Mouse (Mus musculus) megakaryocyte, embryonic 14.5 days (primary cell): ENCODE results near the gene Gemin5. TPM values are rescaled to one million over a fixed set of nuclear protein-coding genes. Genes with fewer than 3 reads are reported as not detected.
"Not testable (repeated sequence)": the region's sequence is repeated elsewhere in the genome, so short reads cannot be mapped to it uniquely, and the experiment has no call there.

Experiments used
- H3K27me3 ChIP-seq: replicated peaks from 2 replicates; pipeline ENCODE3; 2012; ENCODE audit warnings: inconsistent platforms
- H3K36me3 ChIP-seq: replicated peaks from 2 replicates; pipeline ENCODE3; 2012; ENCODE audit warnings: low read length, inconsistent platforms, mixed read lengths
- H3K4me1 ChIP-seq: 2 replicates; pipeline ENCODE4 v1.6.1; 2012; ENCODE audit warnings: inconsistent platforms
- H3K4me3 ChIP-seq: replicated peaks from 2 replicates; pipeline ENCODE3; 2012; ENCODE audit warnings: moderate library complexity, mild to moderate bottlenecking, inconsistent platforms
- H3K9me3 ChIP-seq: 2 replicates; pipeline ENCODE4 v1.6.1; 2012; ENCODE audit warnings: inconsistent platforms
- FLI1 ChIP-seq: IDR thresholded peaks from 2 replicates; pipeline ENCODE4 v1.6.1; 2012; ENCODE audit warnings: low read length, inconsistent platforms, mixed read lengths
- GATA1 ChIP-seq: IDR thresholded peaks from 3 replicates; pipeline ENCODE4 v1.6.1; 2012; ENCODE audit warnings: mixed read lengths, low read length, inconsistent platforms, borderline replicate concordance
- polyA plus RNA-seq: library from polyadenylated mRNA; stranded (reverse); fragments of >175 nt; gene quantifications from 2 replicates; pipeline ENCODE4 v1.2.3, GENCODE M21; 2012; ENCODE audit warnings: low replicate concordance; ENCODE audit not compliant: insufficient read depth

Gemin5 gene
- polyA plus RNA-seq = 1.3 and 2.7 TPM in 2 replicates

GRCm38 (mm10) chr11:58168167-58168915 lies at the start of gene Gemin5:
Gene Gemin5, minus strand, starts transcription at chr11:58168539.
- H3K4me3 ChIP-seq = peak within 1 kb of the TSS; percentile 96
- no peaks in the 10 kb centered on the region for H3K27me3 ChIP-seq
- no peaks in the 10 kb centered on the region for H3K9me3 ChIP-seq
- peaks cover 42% of the 10 kb centered on the region for H3K36me3 ChIP-seq
- peaks cover 35% of the 10 kb centered on the region for H3K4me1 ChIP-seq
- TF ChIP-seq GATA1 (no peak), FLI1 (no peak)

DNA sequence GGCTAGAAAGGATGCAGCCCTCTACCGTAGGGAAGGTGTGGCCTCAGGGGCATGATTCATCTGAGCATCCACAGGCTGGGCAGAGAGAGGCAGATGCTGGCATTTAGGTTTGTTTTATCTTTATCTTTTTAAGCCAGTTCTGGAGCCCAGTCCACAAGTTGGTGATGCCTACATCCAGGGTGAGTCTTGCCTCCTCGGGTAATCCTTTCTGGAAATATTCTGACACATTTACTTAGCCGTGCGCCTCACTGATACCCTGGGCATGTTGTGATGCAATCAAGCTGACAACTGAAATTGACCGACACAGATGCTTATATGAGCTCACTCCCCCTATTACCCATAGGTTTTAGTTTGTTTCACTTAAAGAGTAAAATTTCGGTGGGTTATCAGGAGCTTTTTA lies 48.5 kb upstream of the Gemin5 start:
- Histone ChIP-seq H3K27me3 (no peaks in the 10 kb centered on the region), H3K4me3 (peak overlapping the region; percentile 83), H3K4me1 (peaks cover 79% of the 10 kb centered on the region), H3K9me3 (no peaks in the 10 kb centered on the region), H3K36me3 (peaks cover 67% of the 10 kb centered on the region)
- TF ChIP-seq FLI1 = no peak
- no peak for TF ChIP-seq GATA1

DNA sequence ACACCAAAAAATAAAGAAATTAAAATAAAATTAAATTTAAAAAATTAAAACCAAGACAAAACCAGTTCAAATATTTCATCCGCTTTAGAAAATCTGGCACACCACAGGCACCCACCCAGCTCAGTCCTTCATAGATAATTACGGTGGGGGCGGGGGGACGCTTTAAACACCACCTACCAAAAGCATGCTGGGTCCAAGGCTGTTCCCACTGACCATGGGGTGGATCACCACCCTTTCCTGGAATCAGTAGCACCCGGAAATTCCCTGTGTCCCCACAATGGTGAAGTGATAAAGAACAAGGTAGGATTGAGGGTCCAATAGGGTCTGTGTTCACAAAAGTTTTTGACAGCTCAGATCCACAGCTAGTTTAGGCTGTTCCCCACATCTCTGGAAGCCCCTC lies 47.5 kb upstream of the Gemin5 start:
- Histone ChIP-seq H3K27me3 (no peaks in the 10 kb centered on the region), H3K4me3 (peak overlapping the region; percentile 88), H3K9me3 (no peaks in the 10 kb centered on the region), H3K36me3 (peaks cover 57% of the 10 kb centered on the region), H3K4me1 (peaks cover 79% of the 10 kb centered on the region)
- TF ChIP-seq FLI1 (no peak), GATA1 (no peak)

GRCm38 (mm10) chr11:58215049-58215430 lies 46.7 kb upstream of the Gemin5 start:
- H3K4me3 ChIP-seq = peak overlapping the region; percentile 87
- not testable (repeated sequence) for H3K9me3 ChIP-seq, H3K27me3 ChIP-seq
- H3K36me3 ChIP-seq = peaks cover 51% of the 10 kb centered on the region
- H3K4me1 ChIP-seq = peaks cover 80% of the 10 kb centered on the region

DNA sequence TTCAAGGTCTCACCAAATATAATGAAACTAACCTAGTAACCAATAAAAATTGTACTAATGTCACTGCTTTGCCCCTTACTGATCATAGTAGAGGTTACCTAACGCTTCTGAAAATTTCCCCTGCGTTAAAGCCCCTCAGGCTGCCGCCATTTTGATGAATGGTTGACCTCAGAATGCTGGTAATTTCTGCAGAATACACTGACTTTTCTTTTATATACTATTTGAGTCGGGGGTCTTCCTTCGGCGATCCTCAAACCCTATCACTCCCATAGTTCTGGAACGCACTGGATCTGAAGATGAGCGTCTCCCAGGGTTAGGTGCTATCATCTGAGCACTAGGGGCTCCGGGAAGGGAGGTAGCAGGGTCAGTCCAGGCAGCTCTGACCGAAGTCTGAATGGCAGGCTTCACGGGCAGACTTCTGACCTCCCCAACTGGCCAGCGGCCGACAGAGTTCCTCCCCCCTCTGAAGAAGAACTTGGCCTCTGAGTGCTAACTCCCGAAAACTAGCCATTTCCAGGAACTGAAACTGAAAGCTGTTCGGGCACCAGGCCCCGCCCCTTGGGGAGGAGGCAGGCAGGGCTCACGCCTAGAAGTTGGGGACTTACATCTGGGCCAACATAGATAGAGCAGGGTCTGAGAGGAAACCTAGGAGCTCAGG lies 46.2 kb upstream of the Gemin5 start:
- H3K36me3 ChIP-seq = peaks cover 47% of the 10 kb centered on the region
- H3K9me3 ChIP-seq = no peaks in the 10 kb centered on the region
- H3K4me1 ChIP-seq = peaks cover 86% of the 10 kb centered on the region
- H3K27me3 ChIP-seq = no peaks in the 10 kb centered on the region
- peak overlapping the region; percentile 92 for H3K4me3 ChIP-seq
- TF ChIP-seq GATA1 (no peak), FLI1 (no peak)

DNA sequence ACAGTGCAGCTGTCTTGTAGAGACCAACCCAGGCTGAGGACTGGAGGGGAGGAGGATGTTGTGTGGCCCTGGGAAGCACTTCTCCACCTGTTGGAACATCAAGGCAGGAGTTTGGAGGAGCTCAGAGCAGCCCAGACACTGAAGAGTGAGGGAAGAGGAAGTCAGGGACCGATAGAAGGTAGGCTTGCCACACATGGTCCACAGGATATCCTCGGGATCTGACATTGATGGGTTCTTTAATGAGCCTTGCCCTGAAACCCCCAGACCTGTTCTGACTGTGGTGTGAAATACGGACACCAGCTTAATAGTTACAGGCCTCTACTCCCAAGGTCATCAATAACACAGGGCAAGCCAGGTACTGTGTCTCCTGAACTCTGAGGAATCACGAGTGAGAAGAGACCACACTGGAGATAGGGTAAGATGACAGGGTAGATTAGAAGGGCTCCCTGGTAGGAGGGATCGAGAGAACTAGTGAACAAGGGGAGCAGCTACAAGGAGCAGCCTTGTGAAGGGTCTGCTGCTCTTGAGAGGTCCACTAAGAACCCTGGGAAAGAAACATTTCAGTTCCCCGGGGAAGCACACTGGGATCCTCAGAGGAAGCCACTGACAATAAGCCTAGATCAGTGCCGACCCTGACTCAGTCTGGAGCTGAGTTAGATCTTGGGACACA lies 45.5 kb upstream of the Gemin5 start:
- peak overlapping the region; percentile 92 for H3K4me3 ChIP-seq
- H3K4me1 ChIP-seq = peaks cover 88% of the 10 kb centered on the region
- no peaks in the 10 kb centered on the region for H3K27me3 ChIP-seq
- H3K9me3 ChIP-seq = no peaks in the 10 kb centered on the region
- peaks cover 43% of the 10 kb centered on the region for H3K36me3 ChIP-seq
- TF ChIP-seq FLI1 = no peak
- TF ChIP-seq GATA1 = no peak

DNA sequence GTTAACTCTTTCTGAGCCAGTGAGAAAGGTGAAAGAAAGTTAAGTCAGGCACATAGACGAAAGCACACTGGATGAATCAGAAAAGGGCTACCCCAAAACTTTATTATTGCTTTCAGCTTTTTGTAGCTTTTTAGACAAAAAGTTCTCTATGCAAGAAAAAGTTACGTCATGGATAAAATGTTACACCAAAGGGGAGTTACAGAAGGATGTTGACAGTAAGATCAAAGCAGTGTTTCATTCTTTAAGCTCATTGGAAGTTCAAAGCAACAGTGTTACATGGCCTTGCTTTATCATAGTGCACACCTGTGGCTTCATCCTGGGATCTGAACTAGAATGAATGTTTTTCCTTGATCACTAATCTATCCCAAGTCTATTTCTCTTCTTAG lies 43.3 kb upstream of the Gemin5 start:
- H3K9me3 ChIP-seq = no peaks in the 10 kb centered on the region
- no peak overlapping the region for H3K4me3 ChIP-seq
- no peaks in the 10 kb centered on the region for H3K27me3 ChIP-seq
- peaks cover 80% of the 10 kb centered on the region for H3K4me1 ChIP-seq
- TF ChIP-seq FLI1 = no peak
- TF ChIP-seq GATA1 = no peak
- peaks cover 41% of the 10 kb centered on the region for H3K36me3 ChIP-seq

- Histone ChIP-seq H3K4me1 (peaks cover 75% of the 10 kb centered on the region), H3K27me3 (no peaks in the 10 kb centered on the region), H3K36me3 (peaks cover 44% of the 10 kb centered on the region), H3K9me3 (no peaks in the 10 kb centered on the region), H3K4me3 (peak overlapping the region; percentile 88)
- TF ChIP-seq GATA1 (no peak), FLI1 (no peak)
These were observed 42.8 kb upstream of the Gemin5 start for GRCm38 (mm10) chr11:58211062-58211681.

DNA sequence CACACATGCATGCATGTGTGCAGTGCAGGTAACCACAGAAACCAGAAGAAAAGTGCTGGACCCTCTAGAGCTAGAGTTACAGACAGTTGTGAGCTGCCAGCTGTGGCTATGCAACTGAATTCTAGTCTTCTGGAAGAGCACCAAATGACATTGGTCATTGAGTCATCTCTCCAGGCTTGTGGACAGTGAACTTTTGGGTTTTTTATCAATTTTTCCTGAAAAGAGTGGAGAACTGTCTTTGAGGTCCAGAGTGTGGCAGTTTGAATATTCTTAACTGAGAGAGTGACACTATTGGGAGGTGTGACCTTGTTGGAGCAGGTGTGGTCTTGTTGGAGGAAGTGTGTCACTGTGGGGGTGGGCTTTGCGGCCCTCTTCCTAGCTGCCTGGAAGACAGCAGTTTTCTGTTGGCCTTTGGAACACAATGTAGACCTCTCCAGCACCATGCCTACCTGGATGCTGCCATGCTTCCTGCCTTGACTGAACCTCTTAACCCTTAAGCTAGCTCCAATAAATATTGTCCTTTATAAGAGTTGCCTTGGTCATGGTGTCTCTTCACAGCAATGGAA lies 42.1 kb upstream of the Gemin5 start:
- Histone ChIP-seq H3K36me3 (peaks cover 48% of the 10 kb centered on the region), H3K4me1 (peaks cover 75% of the 10 kb centered on the region), H3K4me3 (peak overlapping the region; percentile 88), H3K9me3 (no peaks in the 10 kb centered on the region), H3K27me3 (no peaks in the 10 kb centered on the region)
- TF ChIP-seq FLI1 (no peak), GATA1 (no peak)

- Histone ChIP-seq H3K36me3 (peaks cover 49% of the 10 kb centered on the region), H3K4me1 (peaks cover 71% of the 10 kb centered on the region)
These were observed 32.7 kb upstream of the Gemin5 start for GRCm38 (mm10) chr11:58201052-58201451.

More at GRCm38 (mm10) chr11:58201052-58201451, 32.7 kb upstream of the Gemin5 start:
- Histone ChIP-seq H3K9me3 (no peaks in the 10 kb centered on the region), H3K4me3 (peak overlapping the region; percentile 87), H3K27me3 (no peaks in the 10 kb centered on the region)
- no peak for TF ChIP-seq GATA1
- no peak for TF ChIP-seq FLI1
